Mouse (Mus musculus) kidney, adult 2 months (tissue): Measurements from ENCODE around the gene Tmcc3.

Experiments
- CTCF ChIP-seq: fragments of 200-500 bp; conservative IDR thresholded peaks from 2 replicates; pipeline ENCODE4 v1.5.1; 2011; ENCODE audit warnings: low read depth, mild to moderate bottlenecking, control low read depth, low read length, moderate library complexity, mixed read lengths; ENCODE audit not compliant: insufficient read depth, insufficient read length
- POLR2A ChIP-seq: fragments of 200-500 bp; IDR thresholded peaks from one replicate; pipeline ENCODE4 v1.6.1; 2011; ENCODE audit warnings: low read depth, low read length, control low read depth

DNA sequence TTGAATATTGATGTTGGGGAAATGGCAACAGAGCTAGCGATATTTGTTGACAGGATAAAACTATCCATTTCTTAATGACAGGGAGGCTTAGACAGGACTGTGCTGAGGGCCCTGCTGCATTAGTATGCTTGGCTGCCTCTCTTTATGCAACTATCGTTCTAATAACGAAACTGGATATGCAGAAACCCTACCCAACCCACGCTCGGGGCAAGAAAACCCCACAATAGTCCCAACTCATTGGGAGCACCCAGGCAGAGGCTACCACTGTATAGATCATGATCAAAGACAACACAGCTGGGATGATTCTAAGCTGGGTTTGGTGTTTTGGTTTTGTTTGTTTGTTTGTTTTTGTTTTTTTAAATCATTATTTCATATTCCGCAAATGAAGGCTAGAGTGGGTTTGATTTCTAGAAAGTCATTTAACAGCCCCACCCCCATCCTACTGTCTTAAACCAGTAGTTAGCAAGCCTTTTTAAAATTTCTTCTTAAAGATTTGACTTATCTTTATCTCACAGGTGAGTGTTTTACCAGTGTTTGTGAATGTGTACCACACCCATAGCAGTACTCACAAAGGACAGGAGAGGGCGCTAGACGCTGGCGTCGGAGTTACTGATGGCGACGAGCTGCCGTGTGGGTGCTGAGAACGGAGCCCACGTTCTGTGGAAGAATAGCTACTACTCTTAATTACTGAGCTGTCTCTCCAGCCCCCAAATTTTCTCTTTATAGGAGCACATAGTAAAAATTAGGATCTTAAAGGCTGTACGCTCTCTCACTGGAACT, 20.8 kb downstream of the Tmcc3 start:
- TF ChIP-seq CTCF = 0 out of 2 replicates have a peak, but pooled peaks have one; percentile 17
- no peak for TF ChIP-seq POLR2A
